Mouse (Mus musculus) frontal cortex, postnatal 10 days (tissue): ENCODE measurements at regions not wholly inside any gene's neighbourhood (a gene's known extent, or its start where the extent isn't known, plus 50 kb on each side); places are given as distances from the start of the nearest gene placed in this dataset.

Experiments
- DNase-seq, 2 experiments: peaks; one replicate each; pipeline ENCODE4 v3.0.0; 2022; ENCODE audit warnings: low spot score in 2 of 2, mixed read lengths in 1 of 2

GRCm38 (mm10) chr10:71485063-71485762 lies 137.7 kb downstream of the Ipmk start:
- DNase-seq: no peak

- DNase-seq: no peak
Measured at GRCm38 (mm10) chr10:71489791-71490190, 142.2 kb downstream of the Ipmk start.

- no peak for DNase-seq
Measured at GRCm38 (mm10) chr10:71502096-71502495, 154.5 kb downstream of the Ipmk start.

GRCm38 (mm10) chr10:71504219-71504618 lies 156.7 kb downstream of the Ipmk start:
- no peak for DNase-seq

- no peak for DNase-seq
Measured at GRCm38 (mm10) chr10:71525290-71525689, 177.7 kb downstream of the Ipmk start.

- no peak for DNase-seq
Measured at GRCm38 (mm10) chr10:71533759-71534158, 186.2 kb downstream of the Ipmk start.

GRCm38 (mm10) chr10:71545489-71545888 lies 197.9 kb downstream of the Ipmk start:
- DNase-seq: no peak

- no peak for DNase-seq
Measured at GRCm38 (mm10) chr10:71546507-71546906, 198.9 kb downstream of the Ipmk start.

- no peak for DNase-seq
Measured at GRCm38 (mm10) chr10:71583716-71584115, 236.2 kb downstream of the Ipmk start.

- DNase-seq: no peak
Measured at GRCm38 (mm10) chr10:71598515-71598914, 251.0 kb downstream of the Ipmk start.

- no peak for DNase-seq
Measured at GRCm38 (mm10) chr10:71613736-71614135, 266.2 kb downstream of the Ipmk start.

GRCm38 (mm10) chr10:71617156-71617555 lies 269.6 kb downstream of the Ipmk start:
- peak; percentile 10 to 14 for DNase-seq

- no peak for DNase-seq
Measured at GRCm38 (mm10) chr10:71646071-71646470, 298.5 kb downstream of the Ipmk start.

- DNase-seq: no peak
Measured at GRCm38 (mm10) chr10:71657525-71657924, 310.0 kb downstream of the Ipmk start.

- no peak for DNase-seq
Measured at GRCm38 (mm10) chr10:71663545-71663944, 316.0 kb downstream of the Ipmk start.

- peak; percentile 4 to 16 for DNase-seq
Measured at GRCm38 (mm10) chr10:71667160-71667571, 319.6 kb downstream of the Ipmk start.

GRCm38 (mm10) chr10:71679240-71679639 lies 331.7 kb downstream of the Ipmk start:
- no peak for DNase-seq

- no peak for DNase-seq
Measured at GRCm38 (mm10) chr10:71713456-71713855, 365.9 kb downstream of the Ipmk start.

GRCm38 (mm10) chr10:71727746-71728145 lies 380.2 kb downstream of the Ipmk start:
- DNase-seq: no peak

GRCm38 (mm10) chr10:71733821-71734220 lies 386.3 kb downstream of the Ipmk start:
- no peak for DNase-seq

GRCm38 (mm10) chr10:71734481-71734880 lies 386.9 kb downstream of the Ipmk start:
- no peak for DNase-seq

GRCm38 (mm10) chr10:71738280-71738679 lies 390.7 kb downstream of the Ipmk start:
- no peak for DNase-seq

- DNase-seq: no peak
Measured at GRCm38 (mm10) chr10:71748557-71749493, 401.3 kb downstream of the Ipmk start.
